Mouse (Mus musculus): Measurements from ENCODE around the gene Bcas2. TPM values are rescaled to one million over a fixed set of nuclear protein-coding genes. Genes with fewer than 3 reads are reported as not detected.

Gene Bcas2
- polyA plus RNA-seq, 1 experiment from 2014 or later: 179 TPM

DNA sequence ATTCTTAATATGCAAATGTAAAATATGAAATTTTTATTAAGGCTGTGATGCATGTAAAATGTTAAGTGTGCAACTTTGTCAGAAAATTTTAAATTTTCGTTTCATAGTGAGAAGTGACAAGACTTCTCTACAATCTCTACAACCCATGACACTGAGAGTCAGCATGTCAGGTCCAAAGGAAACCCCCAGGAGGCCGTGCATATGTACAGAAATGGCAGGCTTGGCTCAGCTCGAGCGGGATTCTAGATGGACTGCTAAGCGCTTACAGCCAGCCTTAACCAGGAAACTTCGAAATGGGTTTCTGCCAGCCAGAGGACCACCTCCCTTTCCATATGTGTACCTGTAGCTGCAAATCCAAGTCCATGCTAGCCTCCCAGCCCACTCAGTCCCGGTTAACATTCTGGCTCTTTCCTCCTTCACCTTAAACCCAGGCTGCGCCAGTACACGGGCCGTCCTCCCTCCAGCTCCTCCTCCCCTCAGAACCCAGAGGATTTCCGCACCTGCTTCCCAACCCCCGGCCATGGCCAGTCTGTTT lies 52.8 kb downstream of the Bcas2 start:
- H3K9me3 ChIP-seq (ENCODE audit: control insufficient read depth, low read length): peaks cover 7% of the 10 kb centered on the region
- H3K4me3 ChIP-seq (ENCODE audit: low read length): no peak overlapping the region
- 77% methylated on average over 12 of the region's 12 CpGs for WGBS
- no peaks in the 10 kb centered on the region for H3K36me3 ChIP-seq (ENCODE audit: control insufficient read depth, insufficient read depth, low read length)
- H3K27me3 ChIP-seq (ENCODE audit: control insufficient read depth, insufficient read depth, low read depth, low read length): no peaks in the 10 kb centered on the region
- no peak overlapping the region for H3K27ac ChIP-seq (ENCODE audit: low read length)
- no peak overlapping the region for H3K4me2 ChIP-seq (ENCODE audit: low read depth, low read length)
- H3K9ac ChIP-seq (ENCODE audit: low read length): no peak overlapping the region
- no peak for ATAC-seq (ENCODE audit: low read depth)
- H3K4me1 ChIP-seq (replicated peaks; ENCODE audit: control insufficient read depth, insufficient read depth, low read length): no peaks in the 10 kb centered on the region

- no peak overlapping the region for H3K4me2 ChIP-seq (ENCODE audit: low read depth, low read length)
- H3K27ac ChIP-seq (ENCODE audit: low read length): no peak overlapping the region
- no peaks in the 10 kb centered on the region for H3K27me3 ChIP-seq (ENCODE audit: control insufficient read depth, insufficient read depth, low read depth, low read length)
- 89% methylated on average over 1 of the region's 1 CpGs for WGBS
- H3K9me3 ChIP-seq (ENCODE audit: control insufficient read depth, low read length): peaks cover 7% of the 10 kb centered on the region
- H3K9ac ChIP-seq (ENCODE audit: low read length): no peak overlapping the region
- no peak for ATAC-seq (ENCODE audit: low read depth)
- no peaks in the 10 kb centered on the region for H3K36me3 ChIP-seq (ENCODE audit: control insufficient read depth, insufficient read depth, low read length)
- no peak overlapping the region for H3K4me3 ChIP-seq (ENCODE audit: low read length)
- H3K4me1 ChIP-seq (replicated peaks; ENCODE audit: control insufficient read depth, insufficient read depth, low read length): no peaks in the 10 kb centered on the region
Measured at GRCm38 (mm10) chr3:103227729-103228128, 56.3 kb downstream of the Bcas2 start.

Other genes with a start within 250 kb of the Bcas2 start
- gene Sycp1, start 235.6 kb upstream of the Bcas2 start, polyA plus RNA-seq (2015; fragmentation: Nextera tagmentation; extraction: Ambion mirVana): not detected in 2 replicates
- 0.10 TPM in 1 of 2 replicates, not detected in the other for gene Nr1h5, start 207.5 kb upstream of the Bcas2 start, polyA plus RNA-seq (2015; fragmentation: Nextera tagmentation; extraction: Ambion mirVana)
- 54.4 and 60.9 TPM in 2 replicates for gene Sike1, start 175.9 kb upstream of the Bcas2 start, polyA plus RNA-seq (2015; fragmentation: Nextera tagmentation; extraction: Ambion mirVana)
- 317 and 337 TPM in 2 replicates for gene Csde1, start 151.2 kb upstream of the Bcas2 start, polyA plus RNA-seq (2015; fragmentation: Nextera tagmentation; extraction: Ambion mirVana)
- gene Nras, start 113.4 kb upstream of the Bcas2 start, polyA plus RNA-seq (2015; fragmentation: Nextera tagmentation; extraction: Ambion mirVana): 93.8 and 96.7 TPM in 2 replicates
- 1.0 and 2.8 TPM in 2 replicates for gene Ampd1, start 97.6 kb upstream of the Bcas2 start, polyA plus RNA-seq (2015; fragmentation: Nextera tagmentation; extraction: Ambion mirVana)
- 6.3 and 7.0 TPM in 2 replicates for gene Dennd2c, start 69.1 kb upstream of the Bcas2 start, polyA plus RNA-seq (2015; fragmentation: Nextera tagmentation; extraction: Ambion mirVana)
- gene Trim33, start 107.6 kb downstream of the Bcas2 start, polyA plus RNA-seq (2015; fragmentation: Nextera tagmentation; extraction: Ambion mirVana): 19.6 and 21.3 TPM in 2 replicates